Mouse (Mus musculus) NIH3T3 (cell line): ENCODE measurements at regions not wholly inside any gene's neighbourhood (a gene's known extent, or its start where the extent isn't known, plus 50 kb on each side); places are given as distances from the start of the nearest gene placed in this dataset.

Experiments
- DNase-seq: peaks from one replicate; pipeline ENCODE4 v3.0.0-alpha.2; 2012; ENCODE audit warnings: low read depth

DNA sequence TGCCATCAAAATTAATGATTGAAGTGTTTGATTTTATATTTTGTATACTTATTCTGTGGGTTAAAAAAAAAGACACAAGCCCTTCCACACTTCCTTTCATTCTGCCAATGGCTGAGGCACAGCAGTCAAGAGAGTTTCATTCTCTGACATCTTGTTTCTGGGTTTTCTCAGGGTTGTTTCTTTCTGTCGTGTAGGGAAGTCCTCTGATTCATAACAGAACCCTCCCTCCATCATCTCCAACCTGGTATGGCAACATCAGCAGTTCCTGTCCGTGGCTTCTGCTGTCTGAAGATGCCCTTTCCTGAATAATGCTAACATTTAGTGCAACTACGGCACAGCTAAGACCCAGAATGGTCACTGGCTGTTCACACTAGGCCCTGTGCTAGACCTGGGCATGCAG, 167.3 kb downstream of the Hs3st3b1 start:
- no peak for DNase-seq

DNA sequence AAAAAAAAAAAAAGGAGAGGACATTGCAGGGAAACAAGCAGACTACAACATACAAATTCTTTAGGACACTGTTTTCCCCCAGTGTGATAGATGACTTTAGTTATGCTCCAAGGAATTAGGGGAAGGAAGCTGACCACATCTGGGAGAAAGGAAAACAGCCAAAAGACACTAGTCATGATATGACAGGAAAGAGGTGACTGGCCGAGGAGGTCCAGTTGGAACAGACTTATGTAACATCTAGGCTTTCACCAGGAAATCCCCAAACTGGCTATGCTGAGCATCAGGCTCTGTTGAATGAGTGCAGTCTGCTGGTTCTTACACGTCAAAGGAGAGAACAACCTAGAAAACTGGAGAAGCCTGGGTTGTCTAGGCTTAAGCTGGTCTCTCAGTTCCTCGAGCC, 163.8 kb downstream of the Hs3st3b1 start:
- no peak for DNase-seq

DNA sequence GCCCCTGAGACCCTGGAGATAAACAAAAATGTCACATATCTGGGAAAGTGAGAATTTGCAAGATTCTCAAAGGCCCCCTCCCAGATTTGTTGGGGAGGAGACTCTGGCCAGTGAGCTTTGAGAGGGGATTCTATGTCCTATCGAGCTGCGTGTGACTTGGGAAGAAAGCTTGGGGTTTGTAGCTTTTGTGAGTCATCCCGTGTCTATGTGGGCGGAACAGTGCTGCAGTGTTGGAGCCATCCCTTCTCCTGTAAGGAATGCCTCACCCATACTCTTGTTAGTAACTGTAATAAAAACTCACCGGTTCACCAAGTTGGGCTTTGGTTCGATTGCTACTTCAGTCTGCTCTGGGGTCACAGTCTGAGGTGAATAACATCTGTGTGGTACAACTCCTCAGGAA, 160.5 kb downstream of the Hs3st3b1 start:
- no peak for DNase-seq

DNA sequence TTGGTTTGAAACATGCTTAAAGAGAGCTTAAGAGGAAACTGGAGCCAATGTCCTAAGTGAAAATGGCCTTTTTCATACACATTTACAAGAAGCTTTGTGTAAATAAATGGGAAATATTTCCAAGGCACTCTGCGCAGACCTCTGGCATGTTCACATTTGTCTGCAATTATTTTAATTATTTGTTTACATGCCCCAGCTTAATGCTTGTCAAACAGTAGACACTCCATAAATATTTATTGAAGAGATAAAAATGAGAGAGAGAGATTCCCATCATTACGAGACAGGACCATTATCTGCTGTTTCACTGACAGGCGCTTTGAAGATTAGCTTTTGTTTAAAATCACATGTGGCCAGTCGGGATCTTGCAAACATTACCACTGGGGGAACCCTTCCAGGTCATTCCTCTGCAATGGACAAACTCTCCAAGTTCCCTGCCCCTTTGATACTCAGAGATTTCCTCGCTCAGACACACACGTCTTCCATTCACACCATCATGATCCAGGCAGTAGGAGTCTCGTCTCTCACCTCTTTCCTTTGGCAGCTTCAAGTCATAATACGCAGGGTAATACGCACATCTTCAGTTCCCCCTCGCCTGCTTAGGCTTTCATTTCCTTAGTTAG, 154.3 kb downstream of the Hs3st3b1 start:
- DNase-seq, result no peak

DNA sequence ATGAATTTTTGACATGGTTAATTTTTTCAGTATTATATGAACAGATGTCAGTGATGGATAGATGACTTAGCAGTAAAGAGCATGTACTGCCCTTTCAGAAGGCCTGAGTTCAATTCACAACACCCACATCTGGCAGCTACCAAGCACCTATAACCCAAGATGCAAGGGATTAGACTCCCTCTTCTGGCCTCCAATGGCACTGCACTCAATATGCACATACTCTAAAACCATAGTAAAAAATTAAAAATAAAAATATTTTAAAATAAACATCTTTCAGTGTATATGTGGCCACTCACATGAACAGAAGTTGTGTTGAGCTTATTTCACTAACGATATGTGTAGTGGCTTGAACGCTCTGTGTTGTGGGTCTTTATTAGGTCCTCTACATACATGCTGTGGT, 152.4 kb downstream of the Hs3st3b1 start:
- no peak for DNase-seq

DNA sequence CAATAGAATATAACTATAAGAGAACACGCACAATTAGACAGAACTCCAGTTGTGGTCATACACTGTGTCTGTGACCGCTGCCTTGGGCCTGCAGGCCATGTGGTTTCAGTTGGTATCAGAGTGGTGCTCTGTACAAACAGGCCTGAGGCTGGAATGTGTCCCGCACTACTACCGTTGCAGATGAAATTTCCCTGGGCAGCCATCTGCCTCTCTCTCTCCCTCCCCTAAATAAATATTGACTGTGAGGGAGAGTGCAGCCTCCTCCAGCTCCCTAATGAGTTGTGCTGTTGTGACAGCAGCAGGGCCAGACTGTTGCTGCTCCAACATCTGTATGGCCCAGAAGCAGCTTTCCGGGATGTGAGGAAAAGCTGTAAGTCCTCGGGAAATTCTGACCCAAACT, 146.7 kb downstream of the Hs3st3b1 start:
- DNase-seq, result no peak

- no peak for DNase-seq
Measured at GRCm38 (mm10) chr11:63779371-63779770, 142.7 kb downstream of the Hs3st3b1 start.

- no peak for DNase-seq
Measured at GRCm38 (mm10) chr11:63781967-63782915, 139.8 kb downstream of the Hs3st3b1 start.

GRCm38 (mm10) chr11:63785281-63785886, 136.7 kb downstream of the Hs3st3b1 start:
- no peak for DNase-seq

GRCm38 (mm10) chr11:63785965-63786364, 136.1 kb downstream of the Hs3st3b1 start:
- no peak for DNase-seq

GRCm38 (mm10) chr11:63789473-63790120, 132.5 kb downstream of the Hs3st3b1 start:
- DNase-seq, result no peak

DNA sequence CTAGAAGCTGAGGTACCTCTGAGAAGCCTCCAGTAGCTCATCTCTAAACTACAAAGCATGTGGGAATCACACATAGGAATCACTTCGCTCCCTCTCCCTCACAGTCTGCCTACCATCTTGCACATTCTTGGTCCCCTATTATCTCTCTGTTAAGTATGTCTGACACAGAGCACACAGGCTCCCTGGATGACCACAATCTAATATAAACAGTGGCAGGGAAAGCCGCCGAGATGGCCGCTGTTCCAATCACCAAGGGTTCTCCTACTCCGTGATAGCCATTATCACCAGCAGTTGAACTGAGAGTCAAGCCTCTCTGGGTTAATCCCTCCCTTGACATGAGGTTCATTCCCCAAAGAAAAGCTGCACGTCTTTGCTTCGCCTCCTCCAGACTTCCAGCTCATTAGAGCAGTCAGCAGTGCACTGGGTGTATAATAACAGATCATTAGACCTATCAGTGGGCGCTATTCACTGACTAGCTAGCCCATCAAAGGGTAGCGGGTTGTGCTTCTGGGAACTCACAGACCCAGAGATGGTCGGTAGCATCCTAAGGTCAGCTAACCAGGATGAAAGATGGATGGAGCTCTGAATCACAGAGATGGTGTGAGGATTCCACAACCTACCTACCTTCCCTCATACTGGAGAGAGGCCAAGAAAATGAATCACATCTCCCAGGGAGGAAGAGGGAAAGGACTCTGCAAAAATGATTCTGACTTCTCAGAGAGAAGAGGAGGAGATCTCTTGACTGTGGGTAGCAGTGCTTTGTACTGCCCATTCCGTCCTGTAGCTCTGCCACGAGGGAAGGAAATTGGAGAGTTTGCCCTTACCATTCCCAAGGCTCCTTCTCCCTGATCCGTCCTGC, 130.9 kb downstream of the Hs3st3b1 start:
- DNase-seq, result no peak

GRCm38 (mm10) chr11:63793732-63794503, 128.2 kb downstream of the Hs3st3b1 start:
- no peak for DNase-seq

DNA sequence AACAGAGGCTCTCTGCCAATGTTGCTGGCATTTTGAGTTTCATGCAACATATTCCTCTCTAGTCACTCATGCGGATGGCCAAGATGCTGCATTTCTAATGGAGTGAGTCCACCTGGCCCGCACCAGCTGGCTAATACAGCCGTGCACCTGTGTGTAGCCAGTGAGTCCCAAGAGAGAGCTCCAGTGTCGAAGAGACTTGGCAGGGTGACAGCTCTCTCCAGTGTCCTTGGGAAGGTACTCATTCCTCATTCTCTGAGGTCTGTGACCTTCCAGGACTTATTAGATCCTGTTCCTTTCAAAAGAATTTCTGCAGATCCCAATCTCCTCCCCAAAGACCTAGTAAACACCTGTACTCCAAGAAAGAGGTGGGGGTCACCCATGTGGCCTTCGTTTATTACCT, 109.9 kb downstream of the Hs3st3b1 start:
- no peak for DNase-seq

- no peak for DNase-seq
Measured at GRCm38 (mm10) chr11:63822847-63823246, 99.2 kb downstream of the Hs3st3b1 start.

GRCm38 (mm10) chr11:63827271-63827762, 94.8 kb downstream of the Hs3st3b1 start:
- DNase-seq, result no peak

DNA sequence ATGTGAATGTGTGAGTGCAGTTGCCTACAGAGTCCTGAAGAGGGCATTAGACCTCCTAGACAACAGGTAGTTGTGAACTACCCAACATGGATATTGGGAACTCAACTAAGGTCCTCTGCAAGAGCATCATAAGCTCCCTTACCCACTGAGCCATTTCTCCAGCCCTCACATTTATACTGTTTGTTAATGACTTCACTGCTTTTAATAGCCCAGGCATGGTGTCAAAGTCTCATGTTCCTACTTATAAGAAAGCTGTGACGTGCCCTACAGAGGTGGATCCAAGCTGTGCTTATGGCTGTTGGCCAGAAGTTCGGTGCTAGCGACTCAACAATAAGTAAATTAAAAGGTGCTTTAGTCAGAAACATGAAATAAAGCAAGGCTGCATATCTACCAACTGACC, 88.6 kb downstream of the Hs3st3b1 start:
- DNase-seq, result no peak

- no peak for DNase-seq
Measured at GRCm38 (mm10) chr11:63834140-63834539, 88.0 kb downstream of the Hs3st3b1 start.

- DNase-seq, result no peak
Measured at GRCm38 (mm10) chr11:63834631-63835030, 87.5 kb downstream of the Hs3st3b1 start.
